Mouse (Mus musculus) megakaryocyte, adult 5-6 weeks (primary cell): Measurements from ENCODE around the gene Gm10563. TPM values are rescaled to one million over a fixed set of nuclear protein-coding genes. Genes with fewer than 3 reads are reported as not detected.
"Not testable (repeated sequence)": the region's sequence is repeated elsewhere in the genome, so short reads cannot be mapped to it uniquely, and the experiment has no call there.

Source experiments
- ATAC-seq: 2 replicates; pipeline ENCODE4 v1.8.0; 2016; ENCODE audit warnings: mild to moderate bottlenecking, inconsistent platforms; ENCODE audit not compliant: poor library complexity, severe bottlenecking
- total RNA-seq, 2 experiments: library from RNA; stranded (forward) in 1 of 2; stranded (reverse) in 1 of 2; fragments of 153-499, 151-499 nt in 1 of 2; fragments of 221-1000, 200-1000 nt in 1 of 2; gene quantifications; 2 replicates each; pipeline versions ENCODE4 v1.2.3 to v1.2.4; 2015 to 2017

Gene Gm10563
- total RNA-seq, 2 experiments from 2014 or later, result not detected

GRCm38 (mm10) chr4:155599901-155600825 is 45.0 kb downstream of the Gm10563 start:
- no peak for ATAC-seq

GRCm38 (mm10) chr4:155598536-155598935 is 46.7 kb downstream of the Gm10563 start:
- no peak for ATAC-seq

GRCm38 (mm10) chr4:155596606-155597005 is 48.6 kb downstream of the Gm10563 start:
- ATAC-seq, result no peak

GRCm38 (mm10) chr4:155595777-155596176 is 49.4 kb downstream of the Gm10563 start:
- ATAC-seq, result no peak

- ATAC-seq, result no peak
Measured at GRCm38 (mm10) chr4:155593780-155594179, 51.4 kb downstream of the Gm10563 start.

GRCm38 (mm10) chr4:155591012-155591719 is 54.0 kb downstream of the Gm10563 start:
- no peak for ATAC-seq

GRCm38 (mm10) chr4:155589356-155589755 is 55.9 kb downstream of the Gm10563 start:
- no peak for ATAC-seq

- peak; percentile 81 for ATAC-seq
Measured at GRCm38 (mm10) chr4:155582279-155582905, 62.8 kb downstream of the Gm10563 start.

GRCm38 (mm10) chr4:155580420-155580819 is 64.8 kb downstream of the Gm10563 start:
- peak; percentile 60 for ATAC-seq

GRCm38 (mm10) chr4:155578336-155579125 is 66.7 kb downstream of the Gm10563 start:
- ATAC-seq, result no peak

- ATAC-seq, result no peak
Measured at GRCm38 (mm10) chr4:155577741-155578140, 67.5 kb downstream of the Gm10563 start.

GRCm38 (mm10) chr4:155577132-155577531 is 68.1 kb downstream of the Gm10563 start:
- no peak for ATAC-seq

GRCm38 (mm10) chr4:155575521-155575920 is 69.7 kb downstream of the Gm10563 start:
- no peak for ATAC-seq

- ATAC-seq, result peak; percentile 57
Measured at GRCm38 (mm10) chr4:155574931-155575330, 70.3 kb downstream of the Gm10563 start.

- no peak for ATAC-seq
Measured at GRCm38 (mm10) chr4:155573876-155574275, 71.3 kb downstream of the Gm10563 start.

GRCm38 (mm10) chr4:155573155-155573554 is 72.1 kb downstream of the Gm10563 start:
- ATAC-seq, result no peak

GRCm38 (mm10) chr4:155571442-155571841 is 73.8 kb downstream of the Gm10563 start:
- peak; percentile 62 for ATAC-seq

- not testable (repeated sequence) for ATAC-seq
Measured at GRCm38 (mm10) chr4:155570315-155570714, 74.9 kb downstream of the Gm10563 start.

GRCm38 (mm10) chr4:155569818-155570217 is 75.4 kb downstream of the Gm10563 start:
- no peak for ATAC-seq

- no peak for ATAC-seq
Measured at GRCm38 (mm10) chr4:155568632-155569370, 76.4 kb downstream of the Gm10563 start.
